Mouse (Mus musculus) B cell, adult 67 days (primary cell): ENCODE data around the gene 4921511M17Rik. TPM values are rescaled to one million over a fixed set of nuclear protein-coding genes. Genes with fewer than 3 reads are reported as not detected.

ENCODE experiments used
- total RNA-seq, 2 experiments: library from RNA; stranded (reverse); gene quantifications; 4 replicates each; pipeline ENCODE4 v1.2.4; 2023

The 4921511M17Rik gene
- not detected for total RNA-seq

GRCm38 (mm10) chrX:154033727-154034126 is at the start of gene 4921511M17Rik:
Gene 4921511M17Rik, minus strand, starts transcription at chrX:154033827.

GRCm38 (mm10) chrX:154054939-154055338 is 21.3 kb upstream of the 4921511M17Rik start, which contains the start of gene Gm10057:
Gene Gm10057, minus strand, starts transcription at chrX:154055039.

GRCm38 (mm10) chrX:154012540-154012939 is 21.1 kb downstream of the 4921511M17Rik start, which contains the start of gene Samt1:
Gene Samt1, minus strand, starts transcription at chrX:154012640.

Other genes starting within 250 kb of the 4921511M17Rik start
- gene Spin2c, start 201.6 kb downstream of the 4921511M17Rik start, total RNA-seq, result 1 to 10 TPM in 1 of 2 experiments, not detected in 1; 1.5 TPM
- gene Samt1, start 21.2 kb downstream of the 4921511M17Rik start, total RNA-seq, result not detected
- not detected for gene Gm10057, start 21.2 kb upstream of the 4921511M17Rik start, total RNA-seq
- not detected for gene Gm15140, start 86.9 kb upstream of the 4921511M17Rik start, total RNA-seq